Mouse (Mus musculus) neural tube, embryonic 15.5 days (tissue): Measurements from ENCODE around the gene Tmem247. TPM values are rescaled to one million over a fixed set of nuclear protein-coding genes. Genes with fewer than 3 reads are reported as not detected.

Experiments used
- ATAC-seq: fragments of 200-750 bp; cut with Nextera tagmentation; 2 replicates; pipeline ENCODE4 v1.8.0; 2017; ENCODE audit warnings: mild to moderate bottlenecking, moderate TSS enrichment, moderate library complexity; ENCODE audit not compliant: low FRiP score
- H3K27ac ChIP-seq: fragments of 300-500 bp; sonication (generic); replicated peaks from 2 replicates; pipeline ENCODE4 v1.5.1; 2015; ENCODE audit warnings: mild to moderate bottlenecking, inconsistent platforms
- H3K27me3 ChIP-seq: fragments of 300-500 bp; sonication (generic); replicated peaks from 2 replicates; pipeline ENCODE4 v1.6.1; 2015; ENCODE audit warnings: inconsistent platforms
- H3K36me3 ChIP-seq: fragments of 300-500 bp; sonication (generic); 2 replicates; pipeline ENCODE4 v1.6.1; 2015; ENCODE audit warnings: inconsistent platforms
- H3K4me1 ChIP-seq: fragments of 300-500 bp; sonication (generic); 2 replicates; pipeline ENCODE4 v1.6.1; 2015; ENCODE audit warnings: inconsistent platforms
- H3K4me2 ChIP-seq: fragments of 300-500 bp; sonication (generic); 2 replicates; pipeline ENCODE4 v1.6.1; 2015; ENCODE audit warnings: inconsistent platforms, mild to moderate bottlenecking, moderate library complexity
- H3K4me3 ChIP-seq: fragments of 300-500 bp; sonication (generic); replicated peaks from 2 replicates; pipeline ENCODE4 v1.5.1; 2015; ENCODE audit warnings: mild to moderate bottlenecking, inconsistent platforms
- H3K9ac ChIP-seq: fragments of 300-500 bp; sonication (generic); replicated peaks from 2 replicates; pipeline ENCODE4 v1.6.1; 2015; ENCODE audit warnings: mild to moderate bottlenecking, inconsistent platforms
- H3K9me3 ChIP-seq: fragments of 300-500 bp; sonication (generic); replicated peaks from 2 replicates; pipeline ENCODE4 v1.6.1; 2016; ENCODE audit warnings: inconsistent platforms
- WGBS: fragments of 180-500 bp; shearing (Covaris S2); methylation state at CpG from one replicate; pipeline ENCODE4 v1.1.7; 2015; ENCODE audit warnings: mixed read lengths; 5-methylcytosine and 5-hydroxymethylcytosine counted together
- polyA plus RNA-seq: library from polyadenylated mRNA; unstranded; fragments of >200 nt; fragmentation: Nextera tagmentation; extraction: Ambion mirVana; gene quantifications from 2 replicates; pipeline ENCODE4 v1.2.1, GENCODE M21; 2015

Tmem247 gene
- polyA plus RNA-seq, 1 experiment from 2014 or later, result not detected

- no peak overlapping the region for H3K4me3 ChIP-seq
- H3K4me1 ChIP-seq, result peaks cover 28% of the 10 kb centered on the region
- ATAC-seq, result no peak
- H3K27me3 ChIP-seq, result 0 out of 2 replicates have a peak, but pooled peaks cover 9% of the 10 kb centered on the region
- H3K9ac ChIP-seq, result no peak overlapping the region
- H3K4me2 ChIP-seq, result no peak overlapping the region
- H3K27ac ChIP-seq, result no peak overlapping the region
- WGBS, result 17% methylated on average over 7 of the region's 7 CpGs
- H3K36me3 ChIP-seq, result no peaks in the 10 kb centered on the region
- no peaks in the 10 kb centered on the region for H3K9me3 ChIP-seq
Observed at GRCm38 (mm10) chr17:86903596-86903995, 13.6 kb upstream of the Tmem247 start.

GRCm38 (mm10) chr17:86904206-86904605 is 12.9 kb upstream of the Tmem247 start:
- 0 out of 2 replicates have a peak, but pooled peaks cover 9% of the 10 kb centered on the region for H3K27me3 ChIP-seq
- H3K9me3 ChIP-seq, result no peaks in the 10 kb centered on the region
- no peak overlapping the region for H3K4me3 ChIP-seq
- H3K4me1 ChIP-seq, result peaks cover 28% of the 10 kb centered on the region
- no peaks in the 10 kb centered on the region for H3K36me3 ChIP-seq
- H3K27ac ChIP-seq, result 0 out of 2 replicates have a peak overlapping the region, but pooled peaks have one; percentile 75
- ATAC-seq, result no peak
- whole genome bisulfite sequencing, result 67% methylated on average over 3 of the region's 3 CpGs
- H3K9ac ChIP-seq, result no peak overlapping the region
- H3K4me2 ChIP-seq, result no peak overlapping the region

- Histone ChIP-seq H3K4me2 (peak overlapping the region; percentile 32), H3K9ac (no peak overlapping the region), H3K4me3 (no peak overlapping the region), H3K27ac (peak overlapping the region; percentile 75), H3K9me3 (no peaks in the 10 kb centered on the region), H3K4me1 (peaks cover 28% of the 10 kb centered on the region), H3K27me3 (0 out of 2 replicates have a peak, but pooled peaks cover 9% of the 10 kb centered on the region), H3K36me3 (no peaks in the 10 kb centered on the region)
- peak; percentile 66; the same call in 1 of the 2 replicates for ATAC-seq
- WGBS, result 9% methylated on average over 19 of the region's 19 CpGs
Observed at GRCm38 (mm10) chr17:86905297-86906135, 11.6 kb upstream of the Tmem247 start.

- no peak overlapping the region for H3K4me3 ChIP-seq
- H3K27ac ChIP-seq, result peak overlapping the region; percentile 75
- H3K27me3 ChIP-seq, result 0 out of 2 replicates have a peak, but pooled peaks cover 9% of the 10 kb centered on the region
- no peak overlapping the region for H3K9ac ChIP-seq
- peak; percentile 54 for ATAC-seq
- H3K36me3 ChIP-seq, result no peaks in the 10 kb centered on the region
- H3K4me1 ChIP-seq, result peaks cover 28% of the 10 kb centered on the region
- H3K4me2 ChIP-seq, result peak overlapping the region; percentile 32
- H3K9me3 ChIP-seq, result no peaks in the 10 kb centered on the region
- WGBS, result 3% methylated on average over 9 of the region's 9 CpGs
Observed at GRCm38 (mm10) chr17:86906136-86906461, 11.0 kb upstream of the Tmem247 start.

GRCm38 (mm10) chr17:86906601-86907000 is 10.5 kb upstream of the Tmem247 start:
- no peak for ATAC-seq
- WGBS, result 34% methylated on average over 6 of the region's 6 CpGs
- H3K36me3 ChIP-seq, result no peaks in the 10 kb centered on the region

GRCm38 (mm10) chr17:86907092-86907491 is 10.1 kb upstream of the Tmem247 start:
- peaks cover 28% of the 10 kb centered on the region for H3K4me1 ChIP-seq
- H3K9me3 ChIP-seq, result no peaks in the 10 kb centered on the region
- H3K4me3 ChIP-seq, result no peak overlapping the region
- ATAC-seq, result no peak
- H3K27ac ChIP-seq, result no peak overlapping the region
- H3K9ac ChIP-seq, result no peak overlapping the region
- 0 out of 2 replicates have a peak, but pooled peaks cover 9% of the 10 kb centered on the region for H3K27me3 ChIP-seq
- no peaks in the 10 kb centered on the region for H3K36me3 ChIP-seq
- H3K4me2 ChIP-seq, result no peak overlapping the region
- 72% methylated on average over 3 of the region's 3 CpGs for WGBS

More at GRCm38 (mm10) chr17:86906601-86907000, 10.5 kb upstream of the Tmem247 start:
- H3K9me3 ChIP-seq, result no peaks in the 10 kb centered on the region
- H3K27ac ChIP-seq, result no peak overlapping the region
- no peak overlapping the region for H3K4me2 ChIP-seq
- H3K4me3 ChIP-seq, result no peak overlapping the region
- 0 out of 2 replicates have a peak, but pooled peaks cover 9% of the 10 kb centered on the region for H3K27me3 ChIP-seq
- H3K4me1 ChIP-seq, result peaks cover 28% of the 10 kb centered on the region
- H3K9ac ChIP-seq, result no peak overlapping the region

- Histone ChIP-seq H3K27ac (no peak overlapping the region), H3K9ac (no peak overlapping the region), H3K4me2 (no peak overlapping the region), H3K4me3 (no peak overlapping the region), H3K36me3 (no peaks in the 10 kb centered on the region), H3K9me3 (no peaks in the 10 kb centered on the region), H3K4me1 (peaks cover 28% of the 10 kb centered on the region), H3K27me3 (0 out of 2 replicates have a peak, but pooled peaks cover 9% of the 10 kb centered on the region)
- ATAC-seq, result no peak
- WGBS, result 82% methylated on average over 8 of the region's 8 CpGs
Observed at GRCm38 (mm10) chr17:86908316-86908715, 8.8 kb upstream of the Tmem247 start.

GRCm38 (mm10) chr17:86909733-86910495 is 7.2 kb upstream of the Tmem247 start:
- 0 out of 2 replicates have a peak, but pooled peaks cover 9% of the 10 kb centered on the region for H3K27me3 ChIP-seq
- no peak overlapping the region for H3K4me2 ChIP-seq
- 0 out of 2 replicates have a peak, but pooled peaks have one; percentile 20 for ATAC-seq
- peaks cover 15% of the 10 kb centered on the region for H3K4me1 ChIP-seq
- H3K9me3 ChIP-seq, result no peaks in the 10 kb centered on the region
- WGBS, result 74% methylated on average over 14 of the region's 14 CpGs
- H3K4me3 ChIP-seq, result no peak overlapping the region
- no peak overlapping the region for H3K27ac ChIP-seq
- no peak overlapping the region for H3K9ac ChIP-seq
- H3K36me3 ChIP-seq, result no peaks in the 10 kb centered on the region

GRCm38 (mm10) chr17:86911261-86911660 is 5.9 kb upstream of the Tmem247 start:
- Histone ChIP-seq H3K9me3 (no peaks in the 10 kb centered on the region), H3K36me3 (no peaks in the 10 kb centered on the region), H3K27me3 (0 out of 2 replicates have a peak, but pooled peaks cover 9% of the 10 kb centered on the region), H3K9ac (no peak overlapping the region), H3K4me2 (no peak overlapping the region), H3K4me3 (no peak overlapping the region), H3K27ac (no peak overlapping the region), H3K4me1 (0 out of 2 replicates have a peak, but pooled peaks cover 3% of the 10 kb centered on the region)
- 78% methylated on average over 5 of the region's 5 CpGs for WGBS
- ATAC-seq, result no peak

- ATAC-seq, result no peak
- Histone ChIP-seq H3K27ac (no peak overlapping the region), H3K36me3 (no peaks in the 10 kb centered on the region), H3K9ac (no peak overlapping the region), H3K4me1 (no peaks in the 10 kb centered on the region), H3K9me3 (no peaks in the 10 kb centered on the region), H3K27me3 (no peaks in the 10 kb centered on the region), H3K4me2 (no peak overlapping the region), H3K4me3 (no peak overlapping the region)
- 87% methylated on average over 7 of the region's 7 CpGs for WGBS
Observed at GRCm38 (mm10) chr17:86913003-86913607, 4.0 kb upstream of the Tmem247 start.

- Histone ChIP-seq H3K36me3 (no peaks in the 10 kb centered on the region), H3K9me3 (no peaks in the 10 kb centered on the region), H3K4me1 (no peaks in the 10 kb centered on the region), H3K27ac (no peak overlapping the region), H3K9ac (no peak overlapping the region), H3K4me3 (no peak overlapping the region), H3K4me2 (no peak overlapping the region), H3K27me3 (no peaks in the 10 kb centered on the region)
- ATAC-seq, result no peak
- 84% methylated on average over 4 of the region's 4 CpGs for WGBS
Observed at GRCm38 (mm10) chr17:86915540-86915939, 1.6 kb upstream of the Tmem247 start.
